8 mouse cellular contexts compared by ENCODE assay signal in genomic region chr15:84852457-84853070, GRCm38 (mm10). TPM values are rescaled to one million over a fixed set of nuclear protein-coding genes. Genes with fewer than 3 reads are reported as not detected.
DNase-seq lines count a peak whose midpoint lies in the region; ATAC-seq and TF ChIP-seq lines count a peak whose summit lies in the region.

No protein-coding gene starts in this region.

- no peak overlapping the region for H3K27ac ChIP-seq in embryonic fibroblast, embryonic 13.5 days (ENCODE audit: insufficient read depth, low read length)
- peak overlapping the region; percentile 91 for H3K27ac ChIP-seq in hindbrain, embryonic 12.5 days
- H3K27ac ChIP-seq in limb, embryonic 10.5 days: peak overlapping the region; percentile 93
- peak overlapping the region; percentile 95 for H3K27ac ChIP-seq in neural tube, embryonic 14.5 days (ENCODE audit: low read depth, low read length)

- H3K36me3 ChIP-seq in hindbrain, embryonic 12.5 days: 0 out of 2 replicates have a peak, but pooled peaks cover 2% of the 10 kb centered on the region
- no peaks in the 10 kb centered on the region for H3K36me3 ChIP-seq in limb, embryonic 10.5 days
- H3K36me3 ChIP-seq in neural tube, embryonic 14.5 days (ENCODE audit: control insufficient read depth, insufficient read depth, low read length): no peaks in the 10 kb centered on the region

- no peak for TF ChIP-seq CTCF in embryonic fibroblast, embryonic 13.5 days (IDR thresholded peaks at IDR 0.05; ENCODE audit: borderline replicate concordance, insufficient read depth, low read length)

- no peaks in the 10 kb centered on the region for H3K4me1 ChIP-seq in embryonic fibroblast, embryonic 13.5 days (ENCODE audit: control insufficient read depth, insufficient read depth, low read length)
- peaks cover 62% of the 10 kb centered on the region for H3K4me1 ChIP-seq in hindbrain, embryonic 12.5 days
- peaks cover 56% of the 10 kb centered on the region for H3K4me1 ChIP-seq in limb, embryonic 10.5 days
- H3K4me1 ChIP-seq in neural tube, embryonic 14.5 days (ENCODE audit: control insufficient read depth, insufficient read depth, low read length): peaks cover 47% of the 10 kb centered on the region

- ATAC-seq in hindbrain, embryonic 12.5 days (ENCODE audit: low FRiP score): no peak
- no peak for ATAC-seq in neural tube, embryonic 14.5 days (ENCODE audit: low read depth)

- peak overlapping the region; percentile 86 for H3K9ac ChIP-seq in hindbrain, embryonic 12.5 days
- H3K9ac ChIP-seq in neural tube, embryonic 14.5 days (replicated peaks; ENCODE audit: low read depth, low read length): peak overlapping the region; percentile 78

- no peaks in the 10 kb centered on the region for H3K27me3 ChIP-seq in hindbrain, embryonic 12.5 days
- H3K27me3 ChIP-seq in limb, embryonic 10.5 days (ENCODE audit: low read depth, poor library complexity, severe bottlenecking): peaks cover 15% of the 10 kb centered on the region; the same call in 1 of the 2 replicates
- H3K27me3 ChIP-seq in neural tube, embryonic 14.5 days (ENCODE audit: control insufficient read depth, insufficient read depth, low read length): no peaks in the 10 kb centered on the region

- 9% methylated on average over 10 of the region's 10 CpGs for WGBS in hindbrain, embryonic 12.5 days
- WGBS in limb, embryonic 10.5 days: 19% methylated on average over 10 of the region's 10 CpGs
- 2% methylated on average over 10 of the region's 10 CpGs for WGBS in neural tube, embryonic 14.5 days

- no peak for TF ChIP-seq POLR2A in embryonic fibroblast, embryonic 13.5 days (IDR thresholded peaks at IDR 0.05; ENCODE audit: low read depth, low read length)

- peak overlapping the region; percentile 43 for H3K4me3 ChIP-seq in embryonic fibroblast, embryonic 13.5 days (ENCODE audit: insufficient read depth, low read length)
- H3K4me3 ChIP-seq in hindbrain, embryonic 12.5 days: peak overlapping the region; percentile 60
- H3K4me3 ChIP-seq in limb, embryonic 10.5 days: peak overlapping the region; percentile 82
- H3K4me3 ChIP-seq in neural tube, embryonic 14.5 days (ENCODE audit: low read depth, low read length): peak overlapping the region; percentile 77

- peak; percentile 63 to 72 for DNase-seq in right cerebral cortex, postnatal 10 days (ENCODE audit: low spot score in 2 of 2)
- no peak for DNase-seq in right cerebral cortex, postnatal 4 days
- DNase-seq in limb, embryonic 10.5 days (ENCODE audit: low spot score): peak; percentile 39
- DNase-seq in thymus, postnatal 10 days (ENCODE audit: low spot score in 2 of 2): no peak
- no peak for DNase-seq in urinary bladder, postnatal 36 days (ENCODE audit: low spot score in 2 of 2)

- peak overlapping the region; percentile 79 for H3K4me2 ChIP-seq in hindbrain, embryonic 12.5 days (replicated peaks)
- H3K4me2 ChIP-seq in neural tube, embryonic 14.5 days (ENCODE audit: low read depth, low read length): peak overlapping the region; percentile 94

- no peaks in the 10 kb centered on the region for H3K9me3 ChIP-seq in hindbrain, embryonic 12.5 days (replicated peaks)
- no peaks in the 10 kb centered on the region for H3K9me3 ChIP-seq in limb, embryonic 10.5 days (replicated peaks)
- no peaks in the 10 kb centered on the region for H3K9me3 ChIP-seq in neural tube, embryonic 14.5 days (ENCODE audit: control insufficient read depth, low read length)

RNA-seq across cellular contexts. Expression of gene Phf21b, which starts 3.3 kb away (rescaled TPM):
- polyA plus RNA-seq in embryonic fibroblast, embryonic 13.5 days (2011; ENCODE audit: insufficient read length, low read depth, missing spikeins): 0.90 TPM in 1 of 2 replicates, not detected in the other
- 16.5 and 18.0 TPM in 2 replicates for polyA plus RNA-seq in hindbrain, embryonic 12.5 days (2016; fragmentation: Nextera tagmentation; extraction: Ambion mirVana)
- 1.1 and 1.2 TPM in 2 replicates for polyA plus RNA-seq in limb, embryonic 10.5 days (2016; fragmentation: Nextera tagmentation; extraction: Ambion mirVana)
- polyA plus RNA-seq in neural tube, embryonic 14.5 days (2014; fragmentation: Nextera tagmentation; extraction: Ambion mirVana): 9.2 and 12.5 TPM in 2 replicates

Comparison
In these comparisons a context has a peak if more than half of its experiments do, and no peak if none do; other contexts are left out.
1. DNase-seq: peak in right cerebral cortex, postnatal 10 days (2 of 2) and limb, embryonic 10.5 days (single experiment); none in right cerebral cortex, postnatal 4 days (single experiment), thymus, postnatal 10 days (0 of 2) and urinary bladder, postnatal 36 days (0 of 2).
2. Peak in every context shown above with its lines, with median percentiles within 50 percentile points of each other: H3K4me3 ChIP-seq.